Mouse (Mus musculus): Measurements from ENCODE around the gene Rbm43. TPM values are rescaled to one million over a fixed set of nuclear protein-coding genes. Genes with fewer than 3 reads are reported as not detected.

Rbm43 gene
- polyA plus RNA-seq, 1 experiment: 3.2 TPM

GRCm38 (mm10) chr2:51950876-51951275, 15.9 kb upstream of the Rbm43 start:
- no peak for TF ChIP-seq POLR2AphosphoS2 (IDR thresholded peaks at IDR 0.05; ENCODE audit: insufficient read length, low read depth)
- Histone ChIP-seq H3K79me2 (ENCODE audit: control insufficient read depth, insufficient read depth) (no peaks in the 10 kb centered on the region), H3K4me2 (ENCODE audit: low read depth) (no peak overlapping the region), H3ac (ENCODE audit: control insufficient read depth, insufficient read length) (no peak overlapping the region), H3K4me3 (no peak overlapping the region), H3K36me3 (ENCODE audit: control insufficient read depth, insufficient read depth) (no peaks in the 10 kb centered on the region), H3K27me3 (ENCODE audit: control insufficient read depth, insufficient read depth, insufficient read length) (no peaks in the 10 kb centered on the region)

GRCm38 (mm10) chr2:51948105-51948830, 13.3 kb upstream of the Rbm43 start:
- Histone ChIP-seq H3ac (ENCODE audit: control insufficient read depth, insufficient read length) (no peak overlapping the region), H3K4me3 (no peak overlapping the region), H3K36me3 (ENCODE audit: control insufficient read depth, insufficient read depth) (no peaks in the 10 kb centered on the region), H3K4me2 (ENCODE audit: low read depth) (no peak overlapping the region), H3K27me3 (ENCODE audit: control insufficient read depth, insufficient read depth, insufficient read length) (no peaks in the 10 kb centered on the region), H3K79me2 (ENCODE audit: control insufficient read depth, insufficient read depth) (no peaks in the 10 kb centered on the region)
- TF ChIP-seq MYOD1 (IDR thresholded peaks at IDR 0.05; ENCODE audit: control insufficient read depth in 1 of 3, insufficient read length in 2 of 3, low read depth in 2 of 3): no peak
- TF ChIP-seq MYOG (IDR thresholded peaks at IDR 0.05; ENCODE audit: control insufficient read depth in 1 of 3, insufficient read depth in 1 of 3, insufficient read length in 2 of 3, low read depth in 2 of 3): no peak

DNA sequence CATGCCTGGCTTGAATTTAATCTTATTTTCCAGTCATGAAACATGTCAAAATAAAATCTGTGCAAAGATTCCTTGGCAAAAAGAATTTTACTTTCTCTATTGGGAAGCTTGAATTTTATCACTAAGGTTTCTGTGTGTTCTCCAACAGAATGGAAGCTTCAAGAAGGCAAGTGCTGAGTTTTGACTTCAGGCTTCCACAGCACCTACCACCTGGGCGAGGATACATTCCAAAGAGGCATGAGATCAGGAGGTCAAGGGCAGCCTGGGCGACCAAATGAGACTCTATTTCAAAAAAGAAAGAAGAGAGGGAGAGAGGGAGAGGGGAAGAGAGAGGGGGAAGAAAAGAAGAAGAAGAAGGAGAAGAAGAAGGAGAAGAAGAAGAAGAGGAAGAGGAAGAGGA, 10.8 kb upstream of the Rbm43 start:
- Histone ChIP-seq H3K79me2 (ENCODE audit: control insufficient read depth, insufficient read depth) (no peaks in the 10 kb centered on the region), H3K36me3 (ENCODE audit: control insufficient read depth, insufficient read depth) (no peaks in the 10 kb centered on the region), H3K4me3 (no peak overlapping the region), H3K4me2 (ENCODE audit: low read depth) (no peak overlapping the region), H3ac (ENCODE audit: control insufficient read depth, insufficient read length) (no peak overlapping the region), H3K27me3 (ENCODE audit: control insufficient read depth, insufficient read depth, insufficient read length) (no peaks in the 10 kb centered on the region)
- TF ChIP-seq MYOG (IDR thresholded peaks at IDR 0.05; ENCODE audit: control insufficient read depth in 1 of 3, insufficient read depth in 1 of 3, insufficient read length in 2 of 3, low read depth in 2 of 3) (no peak), TCF3 (IDR thresholded peaks at IDR 0.05; ENCODE audit: insufficient read length, low read depth) (no peak), POLR2A (IDR thresholded peaks at IDR 0.05; ENCODE audit: insufficient read length, low read depth) (no peak), SRF (IDR thresholded peaks at IDR 0.05; ENCODE audit: control insufficient read depth, insufficient read length, low read depth) (no peak), MAX (IDR thresholded peaks at IDR 0.05; ENCODE audit: low read depth) (no peak), REST (IDR thresholded peaks at IDR 0.05; ENCODE audit: insufficient read depth, insufficient read length) (no peak), TCF12 (IDR thresholded peaks at IDR 0.05; ENCODE audit: insufficient read depth, poor library complexity, severe bottlenecking) (no peak), CEBPB (IDR thresholded peaks at IDR 0.05; ENCODE audit: insufficient read depth, poor library complexity, severe bottlenecking) (no peak), E2F4 (IDR thresholded peaks at IDR 0.05; ENCODE audit: insufficient read depth) (no peak), USF1 (IDR thresholded peaks at IDR 0.05; ENCODE audit: low read depth) (no peak), POLR2AphosphoS2 (IDR thresholded peaks at IDR 0.05; ENCODE audit: insufficient read length, low read depth) (no peak), MYOD1 (IDR thresholded peaks at IDR 0.05; ENCODE audit: control insufficient read depth in 1 of 3, insufficient read length in 2 of 3, low read depth in 2 of 3) (no peak)

DNA sequence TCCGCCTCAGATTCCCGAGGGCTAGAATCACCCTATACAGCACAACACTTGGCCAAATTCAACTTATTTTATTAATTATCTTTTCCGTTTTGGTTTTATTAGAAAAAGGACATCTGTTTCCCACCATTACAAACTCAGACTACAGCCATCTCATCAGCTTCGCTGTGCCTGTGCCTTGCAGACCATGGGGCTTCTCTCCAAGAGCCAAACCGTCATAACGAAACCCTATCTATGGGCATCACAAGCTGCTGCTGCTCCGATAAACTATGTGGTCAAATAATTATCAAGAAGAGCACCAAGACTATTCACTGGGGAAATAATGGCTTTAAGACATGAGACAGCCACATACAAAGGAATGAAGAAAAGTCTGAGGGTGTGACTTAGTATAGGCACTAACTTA, 6.9 kb upstream of the Rbm43 start:
- Histone ChIP-seq H3K79me2 (ENCODE audit: control insufficient read depth, insufficient read depth) (no peaks in the 10 kb centered on the region), H3K27me3 (ENCODE audit: control insufficient read depth, insufficient read depth, insufficient read length) (no peaks in the 10 kb centered on the region), H3K4me3 (no peak overlapping the region), H3K4me2 (ENCODE audit: low read depth) (no peak overlapping the region), H3ac (ENCODE audit: control insufficient read depth, insufficient read length) (no peak overlapping the region), H3K36me3 (ENCODE audit: control insufficient read depth, insufficient read depth) (no peaks in the 10 kb centered on the region)
- TF ChIP-seq TCF3 (IDR thresholded peaks at IDR 0.05; ENCODE audit: insufficient read length, low read depth): no peak
- TF ChIP-seq MAX (IDR thresholded peaks at IDR 0.05; ENCODE audit: low read depth): no peak
- TF ChIP-seq REST (IDR thresholded peaks at IDR 0.05; ENCODE audit: insufficient read depth, insufficient read length): no peak
- no peak for TF ChIP-seq CEBPB (IDR thresholded peaks at IDR 0.05; ENCODE audit: insufficient read depth, poor library complexity, severe bottlenecking)
- no peak for TF ChIP-seq MYOD1 (IDR thresholded peaks at IDR 0.05; ENCODE audit: control insufficient read depth in 1 of 3, insufficient read length in 2 of 3, low read depth in 2 of 3)
- TF ChIP-seq SRF (IDR thresholded peaks at IDR 0.05; ENCODE audit: control insufficient read depth, insufficient read length, low read depth): no peak
- no peak for TF ChIP-seq POLR2AphosphoS2 (IDR thresholded peaks at IDR 0.05; ENCODE audit: insufficient read length, low read depth)
- TF ChIP-seq E2F4 (IDR thresholded peaks at IDR 0.05; ENCODE audit: insufficient read depth): no peak
- TF ChIP-seq USF1 (IDR thresholded peaks at IDR 0.05; ENCODE audit: low read depth): no peak
- no peak for TF ChIP-seq TCF12 (IDR thresholded peaks at IDR 0.05; ENCODE audit: insufficient read depth, poor library complexity, severe bottlenecking)
- TF ChIP-seq MYOG (IDR thresholded peaks at IDR 0.05; ENCODE audit: control insufficient read depth in 1 of 3, insufficient read depth in 1 of 3, insufficient read length in 2 of 3, low read depth in 2 of 3): no peak
- no peak for TF ChIP-seq POLR2A (IDR thresholded peaks at IDR 0.05; ENCODE audit: insufficient read length, low read depth)

GRCm38 (mm10) chr2:51938750-51939149, 3.8 kb upstream of the Rbm43 start:
- TF ChIP-seq POLR2AphosphoS2 (IDR thresholded peaks at IDR 0.05; ENCODE audit: insufficient read length, low read depth) (no peak), TCF12 (IDR thresholded peaks at IDR 0.05; ENCODE audit: insufficient read depth, poor library complexity, severe bottlenecking) (no peak), REST (IDR thresholded peaks at IDR 0.05; ENCODE audit: insufficient read depth, insufficient read length) (no peak), MAX (IDR thresholded peaks at IDR 0.05; ENCODE audit: low read depth) (no peak), E2F4 (IDR thresholded peaks at IDR 0.05; ENCODE audit: insufficient read depth) (no peak), POLR2A (IDR thresholded peaks at IDR 0.05; ENCODE audit: insufficient read length, low read depth) (no peak), SRF (IDR thresholded peaks at IDR 0.05; ENCODE audit: control insufficient read depth, insufficient read length, low read depth) (no peak), USF1 (IDR thresholded peaks at IDR 0.05; ENCODE audit: low read depth) (no peak), TCF3 (IDR thresholded peaks at IDR 0.05; ENCODE audit: insufficient read length, low read depth) (no peak), MYOG (IDR thresholded peaks at IDR 0.05; ENCODE audit: control insufficient read depth in 1 of 3, insufficient read depth in 1 of 3, insufficient read length in 2 of 3, low read depth in 2 of 3) (no peak), MYOD1 (IDR thresholded peaks at IDR 0.05; ENCODE audit: control insufficient read depth in 1 of 3, insufficient read length in 2 of 3, low read depth in 2 of 3) (no peak), CEBPB (IDR thresholded peaks at IDR 0.05; ENCODE audit: insufficient read depth, poor library complexity, severe bottlenecking) (no peak)
- Histone ChIP-seq H3K4me2 (ENCODE audit: low read depth) (no peak overlapping the region), H3ac (ENCODE audit: control insufficient read depth, insufficient read length) (no peak overlapping the region), H3K4me3 (no peak overlapping the region), H3K36me3 (ENCODE audit: control insufficient read depth, insufficient read depth) (no peaks in the 10 kb centered on the region), H3K27me3 (ENCODE audit: control insufficient read depth, insufficient read depth, insufficient read length) (no peaks in the 10 kb centered on the region), H3K79me2 (ENCODE audit: control insufficient read depth, insufficient read depth) (no peaks in the 10 kb centered on the region)
